Mouse (Mus musculus): ENCODE results near the gene Bap1. TPM values are rescaled to one million over a fixed set of nuclear protein-coding genes. Genes with fewer than 3 reads are reported as not detected.
A peak's percentile ranks its signal among the peaks of the same experiment; 100 is the strongest.

Bap1 gene
- polyA plus RNA-seq, 1 experiment from 2014 or later: 90.3 TPM

DNA sequence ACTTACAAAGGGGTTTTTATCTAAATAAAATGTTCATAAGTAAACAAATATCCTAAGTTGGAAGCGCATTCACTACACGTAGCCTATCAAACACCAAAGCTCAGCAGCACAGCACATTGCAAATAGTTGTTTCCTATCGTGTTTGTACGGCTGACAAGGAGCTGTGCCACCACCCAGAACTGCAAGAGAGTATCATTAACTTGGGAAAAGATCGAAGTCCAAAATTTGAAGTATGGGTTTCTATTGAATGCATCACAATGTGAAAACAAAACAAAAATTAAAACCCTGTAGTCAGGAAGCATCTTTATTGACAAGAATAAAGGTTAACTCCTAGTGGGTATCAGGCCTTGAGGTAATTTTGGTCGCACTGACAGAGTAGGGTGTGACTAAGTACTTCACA, 2.9 kb upstream of the Bap1 start:
- Histone ChIP-seq H3K4me1 (ENCODE audit: control insufficient read depth, insufficient read depth, low read length) (peaks cover 6% of the 10 kb centered on the region), H3K9me3 (ENCODE audit: control insufficient read depth, low read length) (no peaks in the 10 kb centered on the region), H3K9ac (ENCODE audit: low read depth, low read length) (no peak overlapping the region), H3K36me3 (ENCODE audit: control insufficient read depth, insufficient read depth, low read length) (peaks cover 8% of the 10 kb centered on the region), H3K27ac (ENCODE audit: low read depth, low read length) (no peak overlapping the region), H3K4me2 (replicated peaks; ENCODE audit: low read depth, low read length) (no peak overlapping the region), H3K4me3 (ENCODE audit: low read length) (no peak overlapping the region), H3K27me3 (ENCODE audit: control insufficient read depth, insufficient read depth, low read length) (no peaks in the 10 kb centered on the region)
- WGBS: 91% methylated on average over 6 of the region's 6 CpGs
- ATAC-seq (ENCODE audit: low FRiP score, low TSS enrichment): no peak

- peak; percentile 89 for ATAC-seq (ENCODE audit: low FRiP score, low TSS enrichment)
- Histone ChIP-seq H3K9me3 (ENCODE audit: control insufficient read depth, low read length) (no peaks in the 10 kb centered on the region), H3K4me3 (ENCODE audit: low read length) (peak overlapping the region; percentile 98), H3K27me3 (ENCODE audit: control insufficient read depth, insufficient read depth, low read length) (no peaks in the 10 kb centered on the region), H3K9ac (ENCODE audit: low read depth, low read length) (peak overlapping the region; percentile 98), H3K27ac (ENCODE audit: low read depth, low read length) (peak overlapping the region; percentile 93), H3K4me2 (replicated peaks; ENCODE audit: low read depth, low read length) (peak overlapping the region; percentile 61), H3K36me3 (ENCODE audit: control insufficient read depth, insufficient read depth, low read length) (peaks cover 28% of the 10 kb centered on the region), H3K4me1 (ENCODE audit: control insufficient read depth, insufficient read depth, low read length) (peaks cover 6% of the 10 kb centered on the region)
- WGBS: 20% methylated on average over 38 of the region's 38 CpGs
These were observed 797 bp upstream of the Bap1 start for GRCm38 (mm10) chr14:31250222-31251083.

- peak overlapping the region; percentile 58 for H3K4me2 ChIP-seq (replicated peaks; ENCODE audit: low read depth, low read length)
- no peaks in the 10 kb centered on the region for H3K27me3 ChIP-seq (ENCODE audit: control insufficient read depth, insufficient read depth, low read length)
- peaks cover 40% of the 10 kb centered on the region for H3K36me3 ChIP-seq (ENCODE audit: control insufficient read depth, insufficient read depth, low read length)
- no peaks in the 10 kb centered on the region for H3K9me3 ChIP-seq (ENCODE audit: control insufficient read depth, low read length)
- H3K9ac ChIP-seq (ENCODE audit: low read depth, low read length): peak overlapping the region; percentile 98
- peaks cover 6% of the 10 kb centered on the region for H3K4me1 ChIP-seq (ENCODE audit: control insufficient read depth, insufficient read depth, low read length)
- WGBS: 1% methylated on average over 18 of the region's 18 CpGs
- H3K27ac ChIP-seq (ENCODE audit: low read depth, low read length): peak overlapping the region; percentile 93
- H3K4me3 ChIP-seq (ENCODE audit: low read length): peak overlapping the region; percentile 98
- no peak for ATAC-seq (ENCODE audit: low FRiP score, low TSS enrichment)
These were observed 376 bp downstream of the Bap1 start for GRCm38 (mm10) chr14:31251626-31252025.

- Histone ChIP-seq H3K9ac (ENCODE audit: low read depth, low read length) (peak overlapping the region; percentile 98), H3K27me3 (ENCODE audit: control insufficient read depth, insufficient read depth, low read length) (no peaks in the 10 kb centered on the region), H3K4me3 (ENCODE audit: low read length) (peak overlapping the region; percentile 98), H3K4me1 (ENCODE audit: control insufficient read depth, insufficient read depth, low read length) (peaks cover 6% of the 10 kb centered on the region), H3K36me3 (ENCODE audit: control insufficient read depth, insufficient read depth, low read length) (peaks cover 45% of the 10 kb centered on the region), H3K4me2 (replicated peaks; ENCODE audit: low read depth, low read length) (peak overlapping the region; percentile 58), H3K9me3 (ENCODE audit: control insufficient read depth, low read length) (no peaks in the 10 kb centered on the region), H3K27ac (ENCODE audit: low read depth, low read length) (no peak overlapping the region)
- WGBS: 87% methylated on average over 5 of the region's 5 CpGs
- ATAC-seq (ENCODE audit: low FRiP score, low TSS enrichment): no peak
These were observed 841 bp downstream of the Bap1 start for GRCm38 (mm10) chr14:31252091-31252490.

GRCm38 (mm10) chr14:31258476-31259050, 7.3 kb downstream of the Bap1 start:
- Histone ChIP-seq H3K36me3 (ENCODE audit: control insufficient read depth, insufficient read depth, low read length) (peaks cover 86% of the 10 kb centered on the region), H3K4me2 (replicated peaks; ENCODE audit: low read depth, low read length) (no peak overlapping the region), H3K9me3 (ENCODE audit: control insufficient read depth, low read length) (no peaks in the 10 kb centered on the region), H3K9ac (ENCODE audit: low read depth, low read length) (no peak overlapping the region), H3K4me1 (ENCODE audit: control insufficient read depth, insufficient read depth, low read length) (no peaks in the 10 kb centered on the region), H3K27ac (ENCODE audit: low read depth, low read length) (no peak overlapping the region), H3K27me3 (ENCODE audit: control insufficient read depth, insufficient read depth, low read length) (no peaks in the 10 kb centered on the region), H3K4me3 (ENCODE audit: low read length) (no peak overlapping the region)
- no peak for ATAC-seq (ENCODE audit: low FRiP score, low TSS enrichment)
- WGBS: 94% methylated on average over 14 of the region's 14 CpGs

GRCm38 (mm10) chr14:31260374-31260773, 9.1 kb downstream of the Bap1 start:
- no peak for ATAC-seq (ENCODE audit: low FRiP score, low TSS enrichment)
- H3K9me3 ChIP-seq (ENCODE audit: control insufficient read depth, low read length): no peaks in the 10 kb centered on the region
- no peaks in the 10 kb centered on the region for H3K4me1 ChIP-seq (ENCODE audit: control insufficient read depth, insufficient read depth, low read length)
- 96% methylated on average over 4 of the region's 4 CpGs for WGBS
- H3K9ac ChIP-seq (ENCODE audit: low read depth, low read length): no peak overlapping the region
- no peaks in the 10 kb centered on the region for H3K27me3 ChIP-seq (ENCODE audit: control insufficient read depth, insufficient read depth, low read length)
- no peak overlapping the region for H3K4me2 ChIP-seq (replicated peaks; ENCODE audit: low read depth, low read length)
- no peak overlapping the region for H3K27ac ChIP-seq (ENCODE audit: low read depth, low read length)
- H3K4me3 ChIP-seq (ENCODE audit: low read length): no peak overlapping the region
- peaks cover 68% of the 10 kb centered on the region for H3K36me3 ChIP-seq (ENCODE audit: control insufficient read depth, insufficient read depth, low read length)

GRCm38 (mm10) chr14:31260932-31261331, 9.7 kb downstream of the Bap1 start:
- no peak overlapping the region for H3K27ac ChIP-seq (ENCODE audit: low read depth, low read length)
- no peak overlapping the region for H3K4me2 ChIP-seq (replicated peaks; ENCODE audit: low read depth, low read length)
- no peaks in the 10 kb centered on the region for H3K9me3 ChIP-seq (ENCODE audit: control insufficient read depth, low read length)
- no peak overlapping the region for H3K9ac ChIP-seq (ENCODE audit: low read depth, low read length)
- no peaks in the 10 kb centered on the region for H3K4me1 ChIP-seq (ENCODE audit: control insufficient read depth, insufficient read depth, low read length)
- no peak overlapping the region for H3K4me3 ChIP-seq (ENCODE audit: low read length)
- ATAC-seq (ENCODE audit: low FRiP score, low TSS enrichment): no peak
- WGBS: 94% methylated on average over 9 of the region's 9 CpGs
- peaks cover 63% of the 10 kb centered on the region for H3K36me3 ChIP-seq (ENCODE audit: control insufficient read depth, insufficient read depth, low read length)
- H3K27me3 ChIP-seq (ENCODE audit: control insufficient read depth, insufficient read depth, low read length): no peaks in the 10 kb centered on the region

GRCm38 (mm10) chr14:31267649-31268048, 16.4 kb downstream of the Bap1 start:
- Histone ChIP-seq H3K27ac (ENCODE audit: low read depth, low read length) (no peak overlapping the region), H3K4me2 (replicated peaks; ENCODE audit: low read depth, low read length) (no peak overlapping the region), H3K4me3 (ENCODE audit: low read length) (no peak overlapping the region), H3K9me3 (ENCODE audit: control insufficient read depth, low read length) (no peaks in the 10 kb centered on the region), H3K9ac (ENCODE audit: low read depth, low read length) (no peak overlapping the region), H3K27me3 (ENCODE audit: control insufficient read depth, insufficient read depth, low read length) (no peaks in the 10 kb centered on the region), H3K36me3 (ENCODE audit: control insufficient read depth, insufficient read depth, low read length) (0 out of 2 replicates have a peak, but pooled peaks cover 3% of the 10 kb centered on the region), H3K4me1 (ENCODE audit: control insufficient read depth, insufficient read depth, low read length) (peaks cover 14% of the 10 kb centered on the region)
- WGBS: 81% methylated on average over 11 of the region's 11 CpGs
- no peak for ATAC-seq (ENCODE audit: low FRiP score, low TSS enrichment)
